In the genomic region with DNA sequence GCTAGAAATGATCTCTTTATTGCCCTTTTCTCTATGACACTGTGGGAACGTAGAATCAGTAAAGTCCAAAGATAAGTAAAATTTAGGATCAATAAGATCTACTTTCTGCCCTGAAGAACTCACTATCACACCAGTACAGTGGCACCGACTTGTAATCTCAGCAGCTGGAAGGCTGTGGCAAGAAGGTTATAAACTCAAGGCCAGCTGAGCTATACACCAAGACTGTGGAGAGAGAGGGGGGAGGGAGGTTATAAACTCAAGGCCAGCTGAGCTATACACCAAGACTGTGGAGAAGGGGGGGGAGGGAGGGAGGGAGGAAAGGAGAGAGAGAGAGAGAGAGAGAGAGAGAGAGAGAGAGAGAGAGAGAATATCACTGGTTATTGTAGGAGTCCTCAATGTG, we compare ENCODE assay signal across 28 mouse cellular contexts.
"Had no signal": no experiment of that assay in that cellular context is flagged by ENCODE, and none has a peak within 500 bp of the region (broad histone marks: within the 10 kb centered on the region; RNA-seq: fewer than 3 reads in every experiment).

No protein-coding gene starts in this region.

- H3K4me3 ChIP-seq: heart, embryonic 10.5 days; heart, embryonic 12.5 days; hindbrain, embryonic 10.5 days; hindbrain, embryonic 12.5 days; kidney, embryonic 15.5 days; layer of hippocampus, adult 2 months; left cerebral cortex, adult 2 months; limb, embryonic 10.5 days; limb, embryonic 12.5 days; liver, embryonic 13.5 days; liver, embryonic 15.5 days had no signal

- DNase-seq: gastrocnemius, postnatal 14 days; gastrocnemius, postnatal 36 days; heart, adult 18-20 months; heart, postnatal 10 days; heart, postnatal 4 days; kidney, adult 11 months; kidney, adult 2 months; kidney, adult 9 months; kidney, postnatal 14 days; kidney, postnatal 36 days; liver; liver, embryonic 13.5 days; liver, postnatal 0 days had no signal

- H3K27ac ChIP-seq: heart, embryonic 10.5 days; hindbrain, embryonic 10.5 days; hindbrain, embryonic 12.5 days; hindbrain, embryonic 14.5 days; kidney, embryonic 15.5 days; kidney, postnatal 0 days; layer of hippocampus, adult 2 months; left cerebral cortex, adult 2 months; limb, embryonic 10.5 days; limb, embryonic 12.5 days; liver, embryonic 13.5 days; liver, embryonic 15.5 days had no signal

- H3K36me3 ChIP-seq: heart, embryonic 10.5 days; heart, embryonic 12.5 days; hindbrain, embryonic 10.5 days; hindbrain, embryonic 12.5 days; kidney, embryonic 15.5 days; limb, embryonic 10.5 days; limb, embryonic 12.5 days; liver, embryonic 13.5 days; liver, embryonic 15.5 days had no signal

- H3K4me1 ChIP-seq: heart, embryonic 10.5 days; heart, embryonic 12.5 days; hindbrain, embryonic 10.5 days; hindbrain, embryonic 12.5 days; kidney, embryonic 15.5 days; limb, embryonic 10.5 days; limb, embryonic 12.5 days; liver, embryonic 13.5 days; liver, embryonic 15.5 days had no signal

- ATAC-seq: hindbrain, embryonic 16.5 days; inflammation-experienced regulatory T-cells, adult 6 months; liver, postnatal 0 days had no signal

- H3K9ac ChIP-seq: heart, embryonic 12.5 days; hindbrain, embryonic 12.5 days; hindbrain, embryonic 14.5 days; kidney, embryonic 15.5 days; limb, embryonic 12.5 days; liver, embryonic 13.5 days; liver, embryonic 15.5 days; liver, postnatal 0 days had no signal

- H3K4me2 ChIP-seq: heart, embryonic 12.5 days; hindbrain, embryonic 12.5 days; hindbrain, embryonic 14.5 days; kidney, embryonic 15.5 days; limb, embryonic 12.5 days; liver, embryonic 11.5 days; liver, embryonic 13.5 days; liver, embryonic 15.5 days had no signal

- H3K9me3 ChIP-seq: heart, embryonic 10.5 days; heart, embryonic 12.5 days; hindbrain, embryonic 10.5 days; hindbrain, embryonic 12.5 days; kidney, embryonic 15.5 days; limb, embryonic 10.5 days; limb, embryonic 12.5 days; liver, embryonic 13.5 days; liver, embryonic 15.5 days had no signal

- H3K27me3 ChIP-seq: heart, embryonic 12.5 days; hindbrain, embryonic 12.5 days; liver, embryonic 13.5 days; liver, embryonic 15.5 days had no signal
